Mouse (Mus musculus) bone marrow macrophage, adult 2 months (primary cell): ENCODE data around the gene Cobll1. TPM values are rescaled to one million over a fixed set of nuclear protein-coding genes. Genes with fewer than 3 reads are reported as not detected.

Source experiments
- H3K27ac ChIP-seq: 2 replicates; pipeline ENCODE4 v1.5.1; 2012; ENCODE audit warnings: low read depth, low read length; ENCODE audit not compliant: insufficient read depth
- H3K4me1 ChIP-seq: 2 replicates; pipeline ENCODE4 v1.6.1; 2012; ENCODE audit warnings: low read length; ENCODE audit not compliant: control insufficient read depth, insufficient read depth
- H3K4me3 ChIP-seq: 2 replicates; pipeline ENCODE4 v1.5.1; 2012; ENCODE audit warnings: mild to moderate bottlenecking, low read length, moderate library complexity; ENCODE audit not compliant: insufficient read depth
- CTCF ChIP-seq: IDR thresholded peaks from 2 replicates; pipeline ENCODE4 v1.5.1; 2012; ENCODE audit warnings: low read depth, mild to moderate bottlenecking, low read length, moderate library complexity
- POLR2A ChIP-seq: IDR thresholded peaks from 2 replicates; pipeline ENCODE4 v1.6.1; 2012; ENCODE audit warnings: mild to moderate bottlenecking, low read depth, low read length, borderline replicate concordance
- polyA plus RNA-seq: library from polyadenylated mRNA; stranded (reverse); fragments of >200 nt; gene quantifications from 2 replicates; pipeline ENCODE4 v1.2.4, GENCODE M21; 2012; ENCODE audit not compliant: missing spikeins, insufficient read depth, insufficient read length

The Cobll1 gene
- polyA plus RNA-seq = 0.39 and 0.60 TPM in 2 replicates

DNA sequence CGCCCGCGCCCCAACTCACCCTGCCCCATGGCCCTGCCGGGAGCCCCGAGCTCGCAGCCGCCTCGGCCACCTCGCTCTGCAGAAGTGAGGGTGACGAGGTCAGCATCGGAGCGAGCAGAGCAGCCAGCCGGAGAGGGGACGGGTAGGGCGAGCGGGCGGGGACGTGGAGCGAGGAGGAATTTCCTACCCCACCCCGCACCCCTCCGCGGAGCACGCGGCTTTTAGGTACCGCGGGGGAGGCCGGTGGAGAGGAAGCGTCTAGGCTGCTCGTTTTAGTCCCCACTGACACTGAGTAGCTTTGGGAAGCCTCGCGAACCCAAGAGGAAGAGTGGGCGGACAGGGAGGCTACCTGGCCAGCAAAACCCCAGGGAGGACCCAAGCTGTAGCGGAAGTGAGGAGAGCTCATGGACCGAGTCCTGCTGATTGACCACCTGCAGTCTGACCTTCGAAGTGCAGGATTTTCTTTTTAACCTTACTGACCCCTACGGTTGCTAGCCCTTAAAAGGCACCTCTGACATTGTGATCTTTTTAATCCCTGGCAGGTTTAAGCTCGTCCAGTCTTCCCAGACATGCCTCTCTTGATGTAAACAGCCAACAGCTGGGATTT is at the start of gene Cobll1:
Gene Cobll1, minus strand, starts transcription at position 440 of the 607 bp plus-strand sequence.
- H3K27ac ChIP-seq = no peak within 1 kb of the TSS

DNA sequence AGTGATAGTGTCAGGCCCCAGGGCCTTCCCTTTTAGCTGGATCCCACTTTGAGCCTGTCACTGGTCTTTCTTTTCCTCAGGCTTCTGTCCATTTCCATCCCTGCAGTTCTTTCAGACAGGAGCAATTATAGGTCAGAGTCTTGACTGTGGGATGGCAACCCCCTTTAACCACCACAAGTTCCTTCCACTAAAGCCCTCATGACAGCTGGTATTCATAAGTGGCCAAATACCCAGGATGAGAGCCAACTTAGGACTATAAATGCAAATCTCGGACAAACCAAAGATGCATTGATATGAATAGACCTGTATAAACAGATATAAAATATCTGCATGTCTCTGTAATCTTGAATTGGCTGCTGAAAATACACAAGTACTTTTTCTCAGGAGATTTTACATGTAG is 49.5 kb upstream of the Cobll1 start:
- TF ChIP-seq CTCF (no peak), POLR2A (no peak)
- Histone ChIP-seq H3K27ac (no peak overlapping the region), H3K4me3 (no peak overlapping the region), H3K4me1 (no peaks in the 10 kb centered on the region)

More for the DNA sequence above, at the start of gene Cobll1:
- no peak for TF ChIP-seq CTCF
- TF ChIP-seq POLR2A = no peak
- peak within 1 kb of the TSS; percentile 43 for H3K4me3 ChIP-seq
- H3K4me1 ChIP-seq = no peaks in the 10 kb centered on the region

DNA sequence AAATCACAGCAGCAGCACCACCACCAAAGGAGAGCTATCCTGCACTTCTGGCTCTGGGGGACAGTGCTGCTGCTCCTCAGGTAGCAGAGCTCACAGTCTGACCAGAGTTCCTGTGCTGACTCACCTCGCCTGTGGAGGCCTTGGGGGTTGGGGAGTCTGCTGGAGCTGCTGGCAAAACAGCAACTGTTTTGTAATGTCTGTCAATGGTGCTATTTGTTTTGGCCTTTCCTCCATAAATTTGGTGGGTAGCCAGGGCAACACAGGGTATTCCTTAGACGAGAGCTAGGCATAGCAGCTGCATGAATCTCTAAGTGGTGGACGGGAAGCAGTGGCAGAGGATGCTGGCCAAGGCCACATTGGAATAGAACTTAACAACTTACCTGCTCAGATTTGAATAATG is 46.2 kb upstream of the Cobll1 start:
- TF ChIP-seq CTCF = no peak
- TF ChIP-seq POLR2A = no peak
- H3K4me3 ChIP-seq = no peak overlapping the region
- H3K4me1 ChIP-seq = no peaks in the 10 kb centered on the region
- H3K27ac ChIP-seq = no peak overlapping the region

DNA sequence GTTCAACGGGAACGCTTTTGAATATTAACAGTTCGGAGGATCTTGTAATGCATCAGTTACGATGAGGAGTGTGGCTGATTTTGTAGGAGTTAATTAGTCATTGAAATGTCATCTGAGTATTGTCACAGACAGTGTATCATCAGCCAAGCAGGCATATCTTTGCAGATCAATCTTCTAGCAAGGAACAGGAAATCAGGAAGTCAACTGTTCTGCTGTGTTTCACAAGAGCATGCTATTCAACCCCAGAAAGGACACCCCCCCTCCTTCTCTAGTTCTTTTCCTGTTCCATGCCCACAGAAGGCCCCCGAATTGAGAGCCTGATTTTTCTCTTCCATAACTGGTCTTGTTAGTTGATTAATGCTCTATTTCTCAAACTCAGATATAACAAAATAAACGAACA is 43.8 kb upstream of the Cobll1 start:
- Histone ChIP-seq H3K4me3 (no peak overlapping the region), H3K4me1 (no peaks in the 10 kb centered on the region), H3K27ac (no peak overlapping the region)
- TF ChIP-seq CTCF (no peak), POLR2A (no peak)

DNA sequence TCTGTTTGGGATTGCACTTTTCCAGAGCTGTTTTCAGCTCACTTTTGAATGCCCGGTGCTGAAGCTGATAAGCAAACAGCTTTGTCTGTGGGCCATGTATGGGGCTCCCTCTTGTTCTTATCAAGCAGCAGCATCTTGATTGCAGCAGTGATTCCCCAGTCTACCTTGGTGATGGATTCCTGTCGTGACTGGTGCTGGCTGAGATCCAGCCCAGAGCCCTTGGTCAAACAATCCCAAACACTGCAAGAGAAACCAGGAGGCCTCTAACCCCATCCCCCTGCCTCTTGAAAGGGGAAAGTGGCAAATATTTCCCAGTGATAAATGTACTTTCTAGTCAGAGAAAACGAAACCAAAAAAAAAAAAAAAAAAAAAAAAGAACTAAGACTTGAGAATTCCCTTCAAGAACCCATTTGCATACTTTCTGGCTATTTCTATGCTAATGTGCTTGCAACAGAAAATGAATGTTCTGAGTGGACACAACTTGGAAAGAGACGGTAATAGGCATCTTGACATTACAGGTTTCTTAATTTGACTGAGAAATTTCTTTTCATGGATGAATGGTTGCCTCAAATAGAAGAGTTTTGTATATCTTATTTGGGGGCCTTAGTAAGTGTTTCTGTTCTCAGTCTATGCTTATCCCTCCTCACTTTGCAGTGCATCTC is 40.0 kb upstream of the Cobll1 start:
- no peak overlapping the region for H3K27ac ChIP-seq
- no peak overlapping the region; the same call in 1 of the 2 replicates for H3K4me3 ChIP-seq
- no peaks in the 10 kb centered on the region for H3K4me1 ChIP-seq
- TF ChIP-seq CTCF = no peak
- TF ChIP-seq POLR2A = no peak

- Histone ChIP-seq H3K4me1 (no peaks in the 10 kb centered on the region), H3K4me3 (no peak overlapping the region), H3K27ac (no peak overlapping the region)
- TF ChIP-seq CTCF = no peak
- TF ChIP-seq POLR2A = no peak
Observed at GRCm38 (mm10) chr2:65275443-65276061, 36.3 kb upstream of the Cobll1 start.

DNA sequence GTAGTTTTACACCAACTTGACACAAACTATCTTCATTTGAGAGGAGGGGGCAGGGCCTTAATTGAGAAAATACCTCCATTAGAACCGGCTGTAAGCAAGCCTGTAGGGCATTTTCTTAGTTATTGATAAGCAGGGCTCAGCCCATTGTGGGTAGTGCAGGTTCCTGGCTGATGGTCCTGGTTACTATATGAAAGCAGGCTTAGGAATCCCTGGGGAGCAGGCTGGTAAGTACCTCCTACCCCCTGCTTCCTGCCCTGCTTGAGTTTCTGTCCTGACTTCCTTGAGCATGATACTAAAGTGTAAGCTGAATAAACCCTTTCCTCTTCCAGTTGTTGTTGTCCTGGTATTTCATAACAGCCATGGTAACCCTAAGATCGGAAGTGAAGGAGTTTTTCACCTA is 34.7 kb upstream of the Cobll1 start:
- Histone ChIP-seq H3K27ac (no peak overlapping the region), H3K4me1 (no peaks in the 10 kb centered on the region), H3K4me3 (no peak overlapping the region)
- TF ChIP-seq CTCF (no peak), POLR2A (no peak)

- no peak overlapping the region for H3K4me3 ChIP-seq
- TF ChIP-seq CTCF (no peak), POLR2A (no peak)
- H3K4me1 ChIP-seq = no peaks in the 10 kb centered on the region
Observed at GRCm38 (mm10) chr2:65268731-65269130, 29.5 kb upstream of the Cobll1 start.

GRCm38 (mm10) chr2:65267834-65268233 is 28.6 kb upstream of the Cobll1 start:
- Histone ChIP-seq H3K27ac (no peak overlapping the region), H3K4me1 (no peaks in the 10 kb centered on the region), H3K4me3 (no peak overlapping the region)
- no peak for TF ChIP-seq POLR2A
- no peak for TF ChIP-seq CTCF

More at GRCm38 (mm10) chr2:65268731-65269130, 29.5 kb upstream of the Cobll1 start:
- no peak overlapping the region for H3K27ac ChIP-seq

DNA sequence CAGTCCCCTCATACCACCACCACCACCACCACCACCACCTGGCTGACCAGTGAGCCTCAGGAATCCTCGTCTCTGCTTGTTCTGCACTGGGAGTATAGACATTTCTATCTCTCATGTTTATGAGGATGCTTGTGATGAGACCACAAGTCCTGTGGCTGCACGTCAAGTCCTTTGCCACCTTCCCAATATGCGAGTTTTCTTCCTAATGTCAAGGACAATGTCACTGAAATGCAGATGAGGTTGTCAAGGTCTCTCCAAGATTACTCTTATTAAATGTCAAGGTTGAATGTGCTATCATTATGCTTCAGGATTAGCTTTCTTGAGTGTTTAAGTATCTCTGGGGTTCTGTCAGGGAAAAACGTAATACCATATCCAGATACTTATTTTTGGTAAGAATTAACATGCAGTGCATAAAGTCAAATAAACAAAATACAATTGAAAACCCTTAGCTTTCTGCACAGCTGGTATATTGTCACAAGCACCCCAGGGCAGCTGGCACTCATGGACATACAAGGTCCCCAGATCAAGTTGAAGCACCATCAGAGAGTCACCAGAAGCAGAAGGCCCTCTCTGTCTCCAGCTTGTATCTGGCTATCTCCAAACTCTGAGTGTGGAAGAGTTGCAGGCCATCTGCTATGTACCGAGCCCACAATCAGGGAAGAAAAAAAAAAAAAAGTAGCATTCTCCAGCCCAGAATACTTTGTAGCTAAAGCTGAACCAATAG is 27.5 kb upstream of the Cobll1 start:
- TF ChIP-seq CTCF (no peak), POLR2A (no peak)
- Histone ChIP-seq H3K4me3 (no peak overlapping the region), H3K4me1 (no peaks in the 10 kb centered on the region), H3K27ac (no peak overlapping the region)
